Mouse (Mus musculus) ES-Bruce4 (cell line): ENCODE results near the gene Ttc7b.

Source experiments
- CTCF ChIP-seq: IDR thresholded peaks from one replicate; pipeline ENCODE4 v1.8.1; 2011; ENCODE audit warnings: low read depth, low read length
- EP300 ChIP-seq: IDR thresholded peaks from 2 replicates; pipeline ENCODE4 v1.6.1; 2011; ENCODE audit warnings: low read depth, low read length; ENCODE audit not compliant: insufficient read depth
- POLR2A ChIP-seq: IDR thresholded peaks from one replicate; pipeline ENCODE4 v1.8.1; 2011; ENCODE audit warnings: low read length; ENCODE audit not compliant: insufficient read depth

DNA sequence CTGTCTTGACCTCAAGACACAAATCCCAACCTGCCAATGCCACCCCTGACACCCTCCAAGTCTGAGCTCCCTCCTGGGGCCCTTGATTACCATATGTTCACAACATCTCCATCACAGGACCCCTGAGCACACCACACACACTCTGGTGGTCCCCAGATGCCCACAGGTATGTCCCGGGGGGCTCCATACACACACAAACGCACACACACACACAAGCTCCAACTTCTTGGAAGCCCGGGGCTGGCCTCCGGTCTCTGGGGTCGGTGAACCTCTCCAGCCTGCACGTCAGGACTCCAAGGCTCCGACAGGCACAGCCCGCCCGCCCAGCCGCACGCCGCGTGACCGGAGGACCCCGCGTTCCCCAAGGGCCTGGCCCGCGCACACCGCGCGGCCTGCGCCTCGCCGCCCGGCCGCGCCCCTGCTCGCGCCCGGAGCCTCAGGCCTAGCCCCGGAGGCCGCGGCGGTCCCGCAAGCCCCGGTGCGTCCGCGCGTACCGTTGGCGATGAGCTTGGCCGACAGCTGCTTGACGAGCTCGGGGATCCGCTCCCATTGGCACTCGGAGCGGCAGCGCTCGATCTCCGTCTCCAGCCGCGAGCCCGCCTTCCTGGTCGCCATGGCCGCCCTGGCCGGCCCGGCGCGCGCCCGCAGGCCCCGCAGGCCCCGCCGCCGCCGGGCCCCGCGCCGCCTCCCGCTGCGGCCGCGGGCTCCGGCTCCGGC is 391 bp downstream of the Ttc7b start:
- TF ChIP-seq EP300 (no peak), CTCF (no peak), POLR2A (no peak)
